Mouse (Mus musculus) colon, adult 2 months (tissue): ENCODE results near the gene Olfr101. TPM values are rescaled to one million over a fixed set of nuclear protein-coding genes. Genes with fewer than 3 reads are reported as not detected.

ENCODE experiments used
- polyA plus RNA-seq: library from polyadenylated mRNA; depleted of rRNA; stranded (reverse); fragments of >200 nt; gene quantifications from 2 replicates; pipeline ENCODE4 v1.2.3, GENCODE M21; 2012; rRNA removed

The Olfr101 gene
- polyA plus RNA-seq: not detected in 2 replicates

DNA sequence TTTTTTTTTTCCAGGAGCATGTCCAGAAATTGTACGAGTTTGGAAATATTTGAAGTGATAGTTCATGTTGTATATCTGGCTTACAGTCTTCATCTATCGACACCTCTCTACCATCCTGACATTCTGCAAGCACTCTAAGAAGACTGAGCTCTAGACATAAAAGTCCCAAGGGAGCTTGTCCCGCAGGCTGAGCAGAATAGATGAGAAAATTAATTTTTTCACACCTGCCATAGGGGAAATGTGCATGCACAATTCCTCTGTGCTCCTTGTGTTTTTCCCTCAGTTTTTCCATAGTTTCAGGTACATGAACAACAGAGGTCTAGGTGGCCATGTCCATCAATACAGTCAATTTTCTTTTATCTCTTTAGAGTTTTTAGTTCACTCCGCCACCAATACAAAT, at the start of gene Olfr101:
Gene Olfr101 (minus strand): TSS at position 101 of the 400 bp plus-strand sequence.

DNA sequence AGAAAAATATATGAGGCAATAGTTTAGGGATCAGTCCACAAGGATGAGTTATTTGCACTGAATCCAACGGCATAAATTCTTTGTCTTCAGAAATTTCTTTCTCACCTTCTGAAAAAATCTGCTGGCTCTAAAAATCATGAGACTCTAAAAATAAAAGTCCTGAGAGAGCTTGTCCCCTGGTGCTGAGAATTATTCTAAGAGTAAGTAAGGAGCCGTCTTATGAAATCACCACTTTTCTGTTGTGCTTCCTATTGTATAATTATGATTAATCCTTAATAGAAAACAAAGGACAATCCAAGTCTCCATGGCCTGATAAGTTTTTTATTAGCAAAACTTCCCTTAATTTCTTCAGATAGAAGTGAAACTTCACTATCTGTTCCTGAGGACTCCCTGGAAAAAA, 35.5 kb upstream of the Olfr101 start, which contains the start of gene Olfr103:
Gene Olfr103 (minus strand): TSS at position 101 of the 400 bp plus-strand sequence.

GRCm38 (mm10) chr17:37316954-37317353, 12.8 kb upstream of the Olfr101 start, which contains the start of gene Olfr102:
TSS of gene Olfr102 (minus strand) at chr17:37317054.

DNA sequence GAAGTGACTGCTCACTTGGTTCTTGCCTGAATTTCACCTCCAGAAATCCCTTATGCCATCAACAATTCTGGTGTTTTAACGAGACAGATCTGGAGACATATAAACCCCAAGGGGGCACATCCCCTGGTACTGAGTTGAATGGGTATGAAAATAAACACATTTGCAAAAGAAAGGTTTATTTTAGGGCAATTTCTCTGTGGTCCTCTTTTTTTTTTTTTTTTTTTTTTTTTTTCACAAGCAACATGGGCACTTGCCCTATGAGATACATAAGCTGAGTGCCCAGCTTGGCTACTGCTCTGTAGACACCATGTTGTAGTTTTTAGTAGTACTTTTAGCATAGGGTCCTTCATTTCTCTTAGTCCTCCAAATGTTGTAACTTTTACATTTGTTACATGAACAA, 20.8 kb downstream of the Olfr101 start, which contains the start of gene Olfr99:
Gene Olfr99 (minus strand): TSS at position 101 of the 400 bp plus-strand sequence.

DNA sequence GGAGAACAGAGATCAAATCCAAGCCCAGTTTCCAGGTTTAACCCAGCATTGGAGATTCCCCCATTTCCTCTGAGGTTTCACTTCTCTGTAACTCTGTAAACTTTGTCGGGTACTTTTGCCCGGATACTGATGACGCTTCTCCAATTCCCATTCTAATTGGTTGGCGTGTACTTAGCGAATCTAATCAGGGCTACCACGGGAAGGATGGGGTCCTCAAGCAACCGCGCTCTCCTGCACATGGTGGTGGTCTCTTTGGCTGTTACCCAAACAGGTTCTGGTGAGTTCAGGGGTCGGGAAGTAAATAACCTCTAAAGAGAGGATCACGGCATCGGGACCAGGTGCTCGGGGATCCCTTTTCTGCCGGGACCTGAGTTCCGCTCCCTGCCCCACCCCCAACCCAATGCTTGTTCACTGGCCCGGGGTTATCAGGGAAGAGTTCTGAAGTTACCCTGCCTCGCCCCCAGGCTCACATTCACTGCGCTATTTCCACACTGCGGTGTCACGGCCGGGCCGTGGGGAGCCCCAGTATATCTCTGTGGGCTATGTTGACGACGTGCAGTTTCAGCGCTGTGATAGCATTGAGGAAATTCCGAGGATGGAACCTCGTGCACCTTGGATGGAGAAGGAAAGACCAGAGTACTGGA, 33.9 kb downstream of the Olfr101 start, which contains the start of gene H2-M3:
Gene H2-M3 (plus strand): TSS at position 163 of the 644 bp plus-strand sequence.

GRCm38 (mm10) chr17:37263626-37264025, 40.5 kb downstream of the Olfr101 start, which contains the start of gene Olfr98:
TSS of gene Olfr98 (minus strand) at chr17:37263749.

Other genes with a start within 250 kb of the Olfr101 start
- gene Olfr90, start 215.8 kb downstream of the Olfr101 start, polyA plus RNA-seq: not detected in 2 replicates
- gene Olfr91, start 206.0 kb downstream of the Olfr101 start, polyA plus RNA-seq: not detected in 2 replicates
- not detected in 2 replicates for gene Olfr92, start 184.2 kb downstream of the Olfr101 start, polyA plus RNA-seq
- gene Olfr93, start 142.8 kb downstream of the Olfr101 start, polyA plus RNA-seq: not detected in 2 replicates
- 0.21 and 0.38 TPM in 2 replicates for gene Ubd, start 110.4 kb downstream of the Olfr101 start, polyA plus RNA-seq
- not detected in 2 replicates for gene Olfr94, start 103.3 kb downstream of the Olfr101 start, polyA plus RNA-seq
- gene Olfr95, start 91.2 kb downstream of the Olfr101 start, polyA plus RNA-seq: not detected in 2 replicates
- gene Olfr96, start 84.2 kb downstream of the Olfr101 start, polyA plus RNA-seq: not detected in 2 replicates
- not detected in 2 replicates for gene Olfr97, start 67.0 kb downstream of the Olfr101 start, polyA plus RNA-seq
- not detected in 2 replicates for gene Olfr98, start 40.6 kb downstream of the Olfr101 start, polyA plus RNA-seq
- gene H2-M3, start 34.1 kb downstream of the Olfr101 start, polyA plus RNA-seq: 7.4 and 7.7 TPM in 2 replicates
- not detected in 2 replicates for gene Olfr99, start 20.9 kb downstream of the Olfr101 start, polyA plus RNA-seq
- not detected in 2 replicates for gene Olfr102, start 12.7 kb upstream of the Olfr101 start, polyA plus RNA-seq
- gene Olfr103, start 35.4 kb upstream of the Olfr101 start, polyA plus RNA-seq: not detected in 2 replicates
- gene Olfr104-ps, start 55.3 kb upstream of the Olfr101 start, polyA plus RNA-seq: not detected in 2 replicates
- gene Olfr105-ps, start 74.7 kb upstream of the Olfr101 start, polyA plus RNA-seq: not detected in 2 replicates
- not detected in 2 replicates for gene Olfr106-ps, start 86.1 kb upstream of the Olfr101 start, polyA plus RNA-seq
- gene Olfr107, start 94.9 kb upstream of the Olfr101 start, polyA plus RNA-seq: not detected in 2 replicates
- gene Olfr108, start 141.2 kb upstream of the Olfr101 start, polyA plus RNA-seq: not detected in 2 replicates
- not detected in 2 replicates for gene Olfr109, start 154.6 kb upstream of the Olfr101 start, polyA plus RNA-seq
- gene H2-M2, start 179.2 kb upstream of the Olfr101 start, polyA plus RNA-seq: 0.84 and 1.1 TPM in 2 replicates
- not detected in 2 replicates for gene Olfr110, start 188.2 kb upstream of the Olfr101 start, polyA plus RNA-seq
- 0.10 TPM in 1 of 2 replicates, not detected in the other for gene Olfr111, start 203.7 kb upstream of the Olfr101 start, polyA plus RNA-seq